In the genomic region with DNA sequence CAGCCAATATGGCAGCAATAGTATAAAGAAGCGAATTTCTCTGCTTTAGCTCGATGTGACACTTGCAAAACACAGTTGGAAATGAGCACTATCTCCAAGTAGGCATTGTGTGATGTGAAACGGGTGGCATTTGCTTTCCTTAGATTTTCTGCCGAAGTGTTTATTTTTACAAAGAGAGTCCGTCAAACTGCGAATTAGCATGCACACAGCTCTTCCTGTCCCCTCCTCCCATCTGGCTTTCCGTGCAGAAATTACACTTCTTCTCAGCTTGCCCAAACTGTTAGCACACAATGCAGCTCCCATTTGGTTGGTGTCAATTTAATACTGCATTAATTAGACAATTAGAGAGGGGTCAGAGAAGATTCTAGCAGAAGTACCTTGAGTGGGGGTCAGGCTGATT, we compare ENCODE assay signal across 15 mouse cellular contexts.
A peak's percentile ranks its signal among the peaks of the same experiment; 100 is the strongest.
DNase-seq lines count a peak whose midpoint lies in the region; ATAC-seq lines count a peak whose summit lies in the region.
"Had no signal": no experiment of that assay in that cellular context is flagged by ENCODE, and none has a peak within 500 bp of the region (broad histone marks: within the 10 kb centered on the region; RNA-seq: fewer than 3 reads in every experiment).

No protein-coding gene starts in this region.

- no peaks in the 10 kb centered on the region for H3K9me3 ChIP-seq in limb, embryonic 10.5 days (replicated peaks)

- peaks cover 70% of the 10 kb centered on the region for H3K4me1 ChIP-seq in limb, embryonic 10.5 days

- no peaks in the 10 kb centered on the region for H3K36me3 ChIP-seq in limb, embryonic 10.5 days

- 45% methylated on average over 7 of the region's 7 CpGs for WGBS in limb, embryonic 10.5 days

- H3K27ac ChIP-seq in limb, embryonic 10.5 days, result 0 out of 2 replicates have a peak overlapping the region, but pooled peaks have one; percentile 26
- H3K27ac ChIP-seq: liver, embryonic 14.5 days had no signal

- no peak overlapping the region for H3K4me3 ChIP-seq in limb, embryonic 10.5 days

- H3K27me3 ChIP-seq in limb, embryonic 10.5 days (ENCODE audit: low read depth, poor library complexity, severe bottlenecking), result no peaks in the 10 kb centered on the region

- DNase-seq in frontal cortex, postnatal 36 days (ENCODE audit: low spot score in 2 of 2), result peak; percentile 3 to 13
- DNase-seq in frontal cortex, postnatal 25 days (ENCODE audit: low spot score in 2 of 2), result no peak
- peak; percentile 25 for DNase-seq in layer of hippocampus, adult 9-11 months
- DNase-seq in layer of hippocampus, postnatal 10 days (ENCODE audit: low spot score in 2 of 2), result no peak
- peak; percentile 70 for DNase-seq in retina, postnatal 1 day
- no peak for DNase-seq in retina, embryonic 14.5 days (ENCODE audit: low spot score)
- no peak for DNase-seq in limb, embryonic 10.5 days (ENCODE audit: low spot score)
- DNase-seq: B cell, adult 2 months; cerebellum, postnatal 10 days; heart, postnatal 4 days; kidney, adult 18-20 months; kidney, postnatal 4 days; lung, postnatal 4 days had no signal

- ATAC-seq in cerebellum, adult (ENCODE audit: insufficient number of reproducible peaks, low FRiP score, low TSS enrichment), result no peak

Comparison
In these comparisons a context has a peak if more than half of its experiments do, and no peak if none do; other contexts are left out.
1. DNase-seq: peak in frontal cortex, postnatal 36 days (2 of 2), layer of hippocampus, adult 9-11 months (single experiment) and retina, postnatal 1 day (single experiment); none in frontal cortex, postnatal 25 days (0 of 2), layer of hippocampus, postnatal 10 days (0 of 2), retina, embryonic 14.5 days (single experiment) and limb, embryonic 10.5 days (single experiment).